Mouse (Mus musculus) E14TG2a.4 (cell line): ENCODE data around the gene Zdhhc20.

ENCODE experiments used
- CTCF ChIP-seq: conservative IDR thresholded peaks from 2 replicates; pipeline ENCODE4 v1.5.1; 2014; ENCODE audit warnings: low read length
- POU5F1 ChIP-seq: IDR thresholded peaks from 2 replicates; pipeline ENCODE4 v1.6.1; 2014; ENCODE audit warnings: low read length, borderline replicate concordance

- TF ChIP-seq POU5F1 (no peak), CTCF (no peak)
Observed at GRCm38 (mm10) chr14:57921428-57922131, 31.5 kb upstream of the Zdhhc20 start.
